Mouse (Mus musculus): ENCODE measurements around the gene Cdk19.

DNA sequence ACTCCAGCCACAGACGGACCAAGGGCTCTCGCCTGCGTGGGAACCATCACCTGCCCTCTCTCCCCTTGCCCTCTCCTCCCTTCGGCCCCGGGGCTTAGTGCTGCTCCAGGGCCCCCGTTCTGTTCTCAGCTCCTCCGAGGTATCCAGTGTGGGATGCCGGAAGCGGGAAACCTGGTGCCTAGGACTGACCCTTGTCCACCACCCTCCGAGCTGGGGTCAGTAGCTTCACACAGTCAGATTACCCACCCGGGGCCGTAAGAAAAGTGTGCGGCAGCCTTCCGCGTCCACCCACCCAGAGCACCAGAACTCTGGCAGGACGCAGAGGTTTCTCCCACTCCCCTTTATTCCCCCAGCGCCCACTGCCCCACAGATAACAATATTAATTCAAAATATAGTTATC lies 119.8 kb downstream of the Cdk19 start:
- TF ChIP-seq CTCF (IDR thresholded peaks at IDR 0.05; ENCODE audit: extremely low read depth, insufficient read depth, low read length) (no peak), POLR2A (IDR thresholded peaks at IDR 0.05; ENCODE audit: extremely low read depth, insufficient read depth, low read length) (no peak)
